In the genomic region with DNA sequence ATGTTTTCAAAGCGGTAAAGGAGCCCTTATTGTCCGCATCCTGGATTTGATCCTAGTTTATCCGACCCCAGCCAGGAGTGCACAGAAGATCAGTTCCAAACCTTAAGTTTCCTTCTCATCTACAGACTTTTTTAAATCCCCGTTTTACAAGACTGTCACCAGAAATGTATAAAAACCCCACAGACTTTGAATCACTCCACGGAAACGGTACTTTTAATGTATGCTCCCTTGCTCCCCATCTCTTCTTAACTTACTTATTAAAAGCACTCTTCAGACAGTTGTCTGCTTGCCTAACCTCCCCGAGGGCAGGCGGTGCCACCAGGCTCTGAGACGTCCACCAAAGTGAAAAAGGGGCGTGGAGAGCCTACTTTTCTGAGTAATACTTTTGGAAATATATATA, we compare ENCODE assay signal across 9 mouse cellular contexts. TPM values are rescaled to one million over a fixed set of nuclear protein-coding genes. Genes with fewer than 3 reads are reported as not detected.
DNase-seq lines count a peak whose midpoint lies in the region; ATAC-seq lines count a peak whose summit lies in the region.
"Had no signal": no experiment of that assay in that cellular context is flagged by ENCODE, and none has a peak within 500 bp of the region (broad histone marks: within the 10 kb centered on the region; RNA-seq: fewer than 3 reads in every experiment).

No protein-coding gene starts in this region.

- H3K4me2 ChIP-seq in forebrain, embryonic 12.5 days, result peak overlapping the region; percentile 61
- peak overlapping the region; percentile 71 for H3K4me2 ChIP-seq in limb, embryonic 12.5 days

- peak overlapping the region; percentile 74 for H3K9ac ChIP-seq in forebrain, embryonic 12.5 days
- peak overlapping the region; percentile 98 for H3K9ac ChIP-seq in limb, embryonic 12.5 days (replicated peaks)

- intact Hi-C loops in left cerebral cortex, postnatal 4 days (cut with DNase I), result loop anchor here (5.0 kb wide), 1 partner anchor 240 kb away; no protein-coding TSS in a partner anchor

- H3K36me3 ChIP-seq in megakaryocyte, embryonic 14.5 days (replicated peaks; ENCODE audit: low read length), result no peaks in the 10 kb centered on the region
- no peaks in the 10 kb centered on the region for H3K36me3 ChIP-seq in forebrain, embryonic 12.5 days (replicated peaks)
- peaks cover 4% of the 10 kb centered on the region; the same call in 1 of the 2 replicates for H3K36me3 ChIP-seq in limb, embryonic 12.5 days
- no peaks in the 10 kb centered on the region for H3K36me3 ChIP-seq in splenic B cell, adult 2 months (ENCODE audit: control insufficient read depth, insufficient read depth, low read length, poor library complexity, severe bottlenecking)

- H3K4me3 ChIP-seq in megakaryocyte, embryonic 14.5 days (replicated peaks), result peak overlapping the region; percentile 89
- peak overlapping the region; percentile 52 for H3K4me3 ChIP-seq in forebrain, embryonic 12.5 days (replicated peaks)
- peak overlapping the region; percentile 69 for H3K4me3 ChIP-seq in limb, embryonic 12.5 days (replicated peaks)

- peaks cover 66% of the 10 kb centered on the region for H3K4me1 ChIP-seq in megakaryocyte, embryonic 14.5 days
- H3K4me1 ChIP-seq in forebrain, embryonic 12.5 days, result peaks cover 46% of the 10 kb centered on the region
- peaks cover 46% of the 10 kb centered on the region for H3K4me1 ChIP-seq in limb, embryonic 12.5 days (replicated peaks)

- WGBS in forebrain, embryonic 12.5 days, result under 1% methylated on average over 10 of the region's 10 CpGs
- WGBS in limb, embryonic 12.5 days, result 2% methylated on average over 10 of the region's 10 CpGs

- ATAC-seq in megakaryocyte, adult 5-6 weeks (ENCODE audit: poor library complexity, severe bottlenecking), result no peak
- no peak for ATAC-seq in forebrain, embryonic 12.5 days (ENCODE audit: low FRiP score)
- no peak for ATAC-seq in limb, embryonic 12.5 days (ENCODE audit: insufficient number of reproducible peaks, insufficient read depth, low FRiP score, low TSS enrichment, low read depth)

- peaks cover 5% of the 10 kb centered on the region; the same call in 1 of the 2 replicates for H3K9me3 ChIP-seq in megakaryocyte, embryonic 14.5 days
- no peaks in the 10 kb centered on the region for H3K9me3 ChIP-seq in forebrain, embryonic 12.5 days
- H3K9me3 ChIP-seq in limb, embryonic 12.5 days, result no peaks in the 10 kb centered on the region

- peak; percentile 32 for DNase-seq in splenic B cell, adult 2 months (ENCODE audit: low read depth, low spot score)
- DNase-seq in yolk sac, embryonic 10.5 days (ENCODE audit: low spot score), result no peak
- no peak for DNase-seq in cerebellum, postnatal 14 days
- no peak for DNase-seq in left cerebral cortex, postnatal 4 days
- DNase-seq: lung, postnatal 10 days had no signal

- peaks cover 97% of the 10 kb centered on the region for H3K27me3 ChIP-seq in megakaryocyte, embryonic 14.5 days (replicated peaks)
- peaks cover 86% of the 10 kb centered on the region for H3K27me3 ChIP-seq in forebrain, embryonic 12.5 days
- H3K27me3 ChIP-seq in limb, embryonic 12.5 days, result peaks cover 55% of the 10 kb centered on the region
- peaks cover 4% of the 10 kb centered on the region for H3K27me3 ChIP-seq in splenic B cell, adult 2 months (ENCODE audit: control insufficient read depth, insufficient read depth, low read length, poor library complexity, severe bottlenecking)

- peak overlapping the region; percentile 91 for H3K27ac ChIP-seq in forebrain, embryonic 12.5 days
- peak overlapping the region; percentile 98 for H3K27ac ChIP-seq in limb, embryonic 12.5 days

RNA-seq across cellular contexts. Expression of gene Lhx9, which starts 5.6 kb away (rescaled TPM):
- not detected in 2 replicates for polyA plus RNA-seq in megakaryocyte, embryonic 14.5 days (2012; ENCODE audit: insufficient read depth, low replicate concordance)
- total RNA-seq in megakaryocyte, adult 5-6 weeks (2015), result not detected in 2 replicates
- not detected in 2 replicates for total RNA-seq in megakaryocyte, adult 5-6 weeks (2017)
- polyA plus RNA-seq in forebrain, embryonic 12.5 days (2016; fragmentation: Nextera tagmentation; extraction: Ambion mirVana), result 37.2 and 44.5 TPM in 2 replicates
- 103 and 104 TPM in 2 replicates for polyA plus RNA-seq in limb, embryonic 12.5 days (2016; fragmentation: Nextera tagmentation; extraction: Ambion mirVana)
- 1 to 10 TPM; 1.8 to 4.9 TPM for total RNA-seq in left cerebral cortex, postnatal 4 days (2021)

RNA-seq across cellular contexts. Expression of gene 2310009B15Rik, which starts 13.9 kb away (rescaled TPM):
- polyA plus RNA-seq in megakaryocyte, embryonic 14.5 days (2012; ENCODE audit: insufficient read depth, low replicate concordance), result 30.1 and 54.8 TPM in 2 replicates
- 18.4 and 20.6 TPM in 2 replicates for total RNA-seq in megakaryocyte, adult 5-6 weeks (2015)
- 11.7 and 29.1 TPM in 2 replicates for total RNA-seq in megakaryocyte, adult 5-6 weeks (2017)
- 55.5 and 61.9 TPM in 2 replicates for polyA plus RNA-seq in forebrain, embryonic 12.5 days (2016; fragmentation: Nextera tagmentation; extraction: Ambion mirVana)
- 55.2 and 65.0 TPM in 2 replicates for polyA plus RNA-seq in limb, embryonic 12.5 days (2016; fragmentation: Nextera tagmentation; extraction: Ambion mirVana)
- 10 to 100 TPM; 14.7 to 17.2 TPM for total RNA-seq in left cerebral cortex, postnatal 4 days (2021)

Comparison
In these comparisons a context has a peak if more than half of its experiments do, and no peak if none do; other contexts are left out.
1. RNA of gene Lhx9, which starts 5.6 kb away (polyA plus RNA-seq): 103 to 104 TPM in limb, embryonic 12.5 days and 37.2 to 44.5 TPM in forebrain, embryonic 12.5 days; not detected in megakaryocyte, embryonic 14.5 days; every median in the first group is over 10 times any median in the second.
2. Peak in every context shown above with its lines, with median percentiles within 50 percentile points of each other: H3K4me3 ChIP-seq.